Mouse (Mus musculus) kidney, embryonic 15.5 days (tissue): ENCODE data around the gene Gm8369. TPM values are rescaled to one million over a fixed set of nuclear protein-coding genes. Genes with fewer than 3 reads are reported as not detected.
"Not testable (repeated sequence)": the region's sequence is repeated elsewhere in the genome, so short reads cannot be mapped to it uniquely, and the experiment has no call there.

Source experiments
- ATAC-seq: fragments of 200-750 bp; cut with Nextera tagmentation; replicated peaks from 2 replicates; pipeline ENCODE4 v1.8.0; 2017; ENCODE audit warnings: moderate TSS enrichment; ENCODE audit not compliant: low FRiP score
- H3K27ac ChIP-seq: fragments of 300-500 bp; sonication (generic); 2 replicates; pipeline ENCODE4 v1.5.1; 2015; ENCODE audit warnings: mild to moderate bottlenecking, inconsistent platforms
- H3K27me3 ChIP-seq: fragments of 300-500 bp; sonication (generic); 2 replicates; pipeline ENCODE4 v1.6.1; 2015; ENCODE audit warnings: inconsistent platforms
- H3K36me3 ChIP-seq: fragments of 300-500 bp; sonication (generic); 2 replicates; pipeline ENCODE4 v1.6.1; 2015; ENCODE audit warnings: inconsistent platforms
- H3K4me1 ChIP-seq: fragments of 300-500 bp; sonication (generic); 2 replicates; pipeline ENCODE4 v1.6.1; 2015; ENCODE audit warnings: inconsistent platforms
- H3K4me2 ChIP-seq: fragments of 300-500 bp; sonication (generic); 2 replicates; pipeline ENCODE4 v1.6.1; 2015; ENCODE audit warnings: moderate library complexity, mild to moderate bottlenecking, inconsistent platforms
- H3K4me3 ChIP-seq: fragments of 300-500 bp; sonication (generic); replicated peaks from 2 replicates; pipeline ENCODE4 v1.5.1; 2015; ENCODE audit warnings: mild to moderate bottlenecking, inconsistent platforms
- H3K9ac ChIP-seq: fragments of 300-500 bp; sonication (generic); 2 replicates; pipeline ENCODE4 v1.6.1; 2015; ENCODE audit warnings: mild to moderate bottlenecking, inconsistent platforms
- H3K9me3 ChIP-seq: fragments of 300-500 bp; sonication (generic); replicated peaks from 2 replicates; pipeline ENCODE4 v1.6.1; 2016; ENCODE audit warnings: inconsistent platforms
- WGBS: fragments of 180-500 bp; shearing (Covaris S2); methylation state at CpG from one replicate; pipeline ENCODE4 v1.1.7; 2015; ENCODE audit warnings: mixed read lengths; 5-methylcytosine and 5-hydroxymethylcytosine counted together
- polyA plus RNA-seq: library from polyadenylated mRNA; unstranded; fragments of >200 nt; fragmentation: Nextera tagmentation; extraction: Ambion mirVana; gene quantifications from 2 replicates; pipeline ENCODE4 v1.2.1, GENCODE M21; 2015

Gene Gm8369
- polyA plus RNA-seq, 1 experiment from 2014 or later: not detected

GRCm38 (mm10) chr19:11485266-11485665 lies 472 bp upstream of the Gm8369 start:
- no peaks in the 10 kb centered on the region for H3K9me3 ChIP-seq
- no peak for ATAC-seq
- no peak overlapping the region for H3K27ac ChIP-seq
- WGBS: 88% methylated on average over 3 of the region's 3 CpGs
- no peaks in the 10 kb centered on the region for H3K36me3 ChIP-seq
- H3K4me1 ChIP-seq: no peaks in the 10 kb centered on the region
- H3K4me3 ChIP-seq: no peak overlapping the region
- H3K9ac ChIP-seq: no peak overlapping the region
- no peaks in the 10 kb centered on the region for H3K27me3 ChIP-seq
- no peak overlapping the region for H3K4me2 ChIP-seq

- Histone ChIP-seq H3K4me2 (no peak overlapping the region), H3K9me3 (no peaks in the 10 kb centered on the region), H3K27ac (no peak overlapping the region), H3K27me3 (no peaks in the 10 kb centered on the region), H3K4me3 (no peak overlapping the region), H3K9ac (no peak overlapping the region), H3K36me3 (no peaks in the 10 kb centered on the region), H3K4me1 (no peaks in the 10 kb centered on the region)
- no peak for ATAC-seq
- 79% methylated on average over 1 of the region's 1 CpGs for WGBS
Measured at GRCm38 (mm10) chr19:11486599-11486998, 861 bp downstream of the Gm8369 start.

- 66% methylated on average over 4 of the region's 4 CpGs for whole genome bisulfite sequencing
- no peak overlapping the region for H3K4me3 ChIP-seq
- no peak overlapping the region for H3K4me2 ChIP-seq
- no peaks in the 10 kb centered on the region for H3K4me1 ChIP-seq
- H3K27ac ChIP-seq: no peak overlapping the region
- H3K9ac ChIP-seq: no peak overlapping the region
- no peak for ATAC-seq
- H3K9me3 ChIP-seq: no peaks in the 10 kb centered on the region
- H3K36me3 ChIP-seq: no peaks in the 10 kb centered on the region
- H3K27me3 ChIP-seq: no peaks in the 10 kb centered on the region
Measured at GRCm38 (mm10) chr19:11491406-11492189, 5.9 kb downstream of the Gm8369 start.

GRCm38 (mm10) chr19:11492671-11493070 lies 6.9 kb downstream of the Gm8369 start:
- H3K27ac ChIP-seq: no peak overlapping the region
- 91% methylated on average over 1 of the region's 1 CpGs for WGBS

GRCm38 (mm10) chr19:11494519-11494918 lies 8.8 kb downstream of the Gm8369 start:
- Histone ChIP-seq H3K36me3 (no peaks in the 10 kb centered on the region), H3K4me3 (no peak overlapping the region), H3K9me3 (no peaks in the 10 kb centered on the region), H3K27ac (no peak overlapping the region), H3K27me3 (no peaks in the 10 kb centered on the region), H3K9ac (no peak overlapping the region), H3K4me2 (no peak overlapping the region), H3K4me1 (no peaks in the 10 kb centered on the region)
- ATAC-seq: no peak
- 84% methylated on average over 3 of the region's 3 CpGs for WGBS

More at GRCm38 (mm10) chr19:11492671-11493070, 6.9 kb downstream of the Gm8369 start:
- H3K4me3 ChIP-seq: no peak overlapping the region
- H3K4me2 ChIP-seq: no peak overlapping the region
- no peaks in the 10 kb centered on the region for H3K27me3 ChIP-seq
- no peaks in the 10 kb centered on the region for H3K9me3 ChIP-seq
- H3K9ac ChIP-seq: no peak overlapping the region
- H3K4me1 ChIP-seq: no peaks in the 10 kb centered on the region
- ATAC-seq: no peak
- no peaks in the 10 kb centered on the region for H3K36me3 ChIP-seq

- Histone ChIP-seq H3K9me3 (no peaks in the 10 kb centered on the region), H3K9ac (no peak overlapping the region), H3K36me3 (no peaks in the 10 kb centered on the region), H3K4me3 (no peak overlapping the region), H3K27ac (no peak overlapping the region), H3K4me2 (no peak overlapping the region), H3K27me3 (no peaks in the 10 kb centered on the region), H3K4me1 (no peaks in the 10 kb centered on the region)
- ATAC-seq: no peak
- WGBS: 81% methylated on average over 6 of the region's 6 CpGs
Measured at GRCm38 (mm10) chr19:11496361-11496760, 10.6 kb downstream of the Gm8369 start.

- not testable (repeated sequence) for H3K36me3 ChIP-seq, H3K27me3 ChIP-seq, H3K4me2 ChIP-seq, H3K9me3 ChIP-seq, ATAC-seq, H3K4me1 ChIP-seq, H3K9ac ChIP-seq, H3K27ac ChIP-seq, H3K4me3 ChIP-seq
- whole genome bisulfite sequencing: 81% methylated on average over 1 of the region's 1 CpGs
Measured at GRCm38 (mm10) chr19:11497300-11497699, 11.6 kb downstream of the Gm8369 start.

GRCm38 (mm10) chr19:11500796-11501195 lies 15.1 kb downstream of the Gm8369 start:
- no peaks in the 10 kb centered on the region for H3K9me3 ChIP-seq
- H3K27me3 ChIP-seq: no peaks in the 10 kb centered on the region
- no peak for ATAC-seq
- no peaks in the 10 kb centered on the region for H3K36me3 ChIP-seq
- no peak overlapping the region for H3K4me3 ChIP-seq
- H3K4me1 ChIP-seq: no peaks in the 10 kb centered on the region
- H3K4me2 ChIP-seq: no peak overlapping the region
- no peak overlapping the region for H3K27ac ChIP-seq
- WGBS: 92% methylated on average over 1 of the region's 1 CpGs
- no peak overlapping the region for H3K9ac ChIP-seq

- no peaks in the 10 kb centered on the region for H3K9me3 ChIP-seq
- H3K27me3 ChIP-seq: no peaks in the 10 kb centered on the region
- H3K4me2 ChIP-seq: no peak overlapping the region
- H3K27ac ChIP-seq: no peak overlapping the region
- no peak overlapping the region for H3K9ac ChIP-seq
- H3K4me1 ChIP-seq: no peaks in the 10 kb centered on the region
- no peak overlapping the region for H3K4me3 ChIP-seq
- no peaks in the 10 kb centered on the region for H3K36me3 ChIP-seq
- 89% methylated on average over 4 of the region's 4 CpGs for WGBS
- ATAC-seq: no peak
Measured at GRCm38 (mm10) chr19:11501326-11501725, 15.6 kb downstream of the Gm8369 start.

- WGBS: 84% methylated on average over 1 of the region's 1 CpGs
- no peaks in the 10 kb centered on the region for H3K27me3 ChIP-seq
- no peak for ATAC-seq
Measured at GRCm38 (mm10) chr19:11504857-11505256, 19.1 kb downstream of the Gm8369 start.

GRCm38 (mm10) chr19:11513458-11513857 lies 27.7 kb downstream of the Gm8369 start:
- Histone ChIP-seq H3K9ac (no peak overlapping the region), H3K27ac (no peak overlapping the region)
- 73% methylated on average over 1 of the region's 1 CpGs for WGBS

More at GRCm38 (mm10) chr19:11504857-11505256, 19.1 kb downstream of the Gm8369 start:
- H3K36me3 ChIP-seq: no peaks in the 10 kb centered on the region
- H3K9me3 ChIP-seq: no peaks in the 10 kb centered on the region
- no peak overlapping the region for H3K27ac ChIP-seq
- H3K4me1 ChIP-seq: no peaks in the 10 kb centered on the region
- no peak overlapping the region for H3K4me3 ChIP-seq
- H3K4me2 ChIP-seq: no peak overlapping the region
- H3K9ac ChIP-seq: no peak overlapping the region

GRCm38 (mm10) chr19:11516246-11516645 lies 30.5 kb downstream of the Gm8369 start, which contains the start of gene Ms4a6b:
TSS of gene Ms4a6b (plus strand) at chr19:11516512.
- Histone ChIP-seq H3K36me3 (no peaks in the 10 kb centered on the region), H3K4me1 (no peaks in the 10 kb centered on the region), H3K9ac (no peak within 1 kb of the TSS), H3K4me3 (no peak within 1 kb of the TSS), H3K9me3 (no peaks in the 10 kb centered on the region), H3K4me2 (no peak within 1 kb of the TSS), H3K27me3 (no peaks in the 10 kb centered on the region), H3K27ac (no peak within 1 kb of the TSS)
- ATAC-seq: no peak

More at GRCm38 (mm10) chr19:11513458-11513857, 27.7 kb downstream of the Gm8369 start:
- Histone ChIP-seq H3K36me3 (no peaks in the 10 kb centered on the region), H3K4me3 (no peak overlapping the region), H3K9me3 (no peaks in the 10 kb centered on the region), H3K4me1 (no peaks in the 10 kb centered on the region), H3K4me2 (no peak overlapping the region), H3K27me3 (no peaks in the 10 kb centered on the region)
- ATAC-seq: no peak

- WGBS: 67% methylated on average over 4 of the region's 4 CpGs
- Histone ChIP-seq H3K4me1 (no peaks in the 10 kb centered on the region), H3K9ac (no peak overlapping the region), H3K4me3 (no peak overlapping the region), H3K27ac (no peak overlapping the region), H3K9me3 (no peaks in the 10 kb centered on the region), H3K27me3 (no peaks in the 10 kb centered on the region), H3K36me3 (no peaks in the 10 kb centered on the region), H3K4me2 (no peak overlapping the region)
- no peak for ATAC-seq
Measured at GRCm38 (mm10) chr19:11516845-11517244, 31.1 kb downstream of the Gm8369 start.
